21 mouse cellular contexts compared by ENCODE assay signal in genomic region chr16:91470470-91470869, GRCm38 (mm10). TPM values are rescaled to one million over a fixed set of nuclear protein-coding genes. Genes with fewer than 3 reads are reported as not detected.
A peak's percentile ranks its signal among the peaks of the same experiment; 100 is the strongest.
DNase-seq lines count a peak whose midpoint lies in the region; ATAC-seq lines count a peak whose summit lies in the region.
"Had no signal": no experiment of that assay in that cellular context is flagged by ENCODE, and none has a peak within 500 bp of the region (broad histone marks: within the 10 kb centered on the region; RNA-seq: fewer than 3 reads in every experiment).

No protein-coding gene starts in this region.

- H3K4me1 ChIP-seq in liver, embryonic 11.5 days (replicated peaks; ENCODE audit: control insufficient read depth, insufficient read depth, low read length) = peaks cover 13% of the 10 kb centered on the region

- no peak overlapping the region for H3K27ac ChIP-seq in liver, embryonic 11.5 days (ENCODE audit: low read depth, low read length)
- H3K27ac ChIP-seq: embryonic facial prominence, embryonic 12.5 days; forebrain, embryonic 15.5 days; heart, embryonic 15.5 days; hindbrain, embryonic 10.5 days; hindbrain, embryonic 15.5 days had no signal

- H3K9ac ChIP-seq in liver, embryonic 11.5 days (ENCODE audit: low read depth, low read length) = no peak overlapping the region
- H3K9ac ChIP-seq: embryonic facial prominence, embryonic 12.5 days; forebrain, embryonic 15.5 days; heart, embryonic 15.5 days; hindbrain, embryonic 15.5 days had no signal

- no peak overlapping the region for H3K4me2 ChIP-seq in liver, embryonic 11.5 days
- H3K4me2 ChIP-seq: embryonic facial prominence, embryonic 12.5 days; forebrain, embryonic 15.5 days; heart, embryonic 11.5 days; heart, embryonic 15.5 days; hindbrain, embryonic 15.5 days had no signal

- H3K27me3 ChIP-seq in liver, embryonic 11.5 days (replicated peaks; ENCODE audit: control insufficient read depth, insufficient read depth, low read length) = no peaks in the 10 kb centered on the region
- H3K27me3 ChIP-seq: embryonic facial prominence, embryonic 12.5 days; forebrain, embryonic 15.5 days; heart, embryonic 15.5 days; hindbrain, embryonic 15.5 days; Patski had no signal

- WGBS in liver, embryonic 11.5 days = 59% methylated on average over 3 of the region's 3 CpGs

- DNase-seq in thymus, postnatal 0 days (ENCODE audit: low spot score) = peak; percentile 32
- no peak for DNase-seq in thymus, adult 18-20 months
- peak; percentile 64 for DNase-seq in naive thymus-derived CD4-positive, alpha-beta T cell, adult 2 months (ENCODE audit: low read depth)
- no peak for DNase-seq in liver, embryonic 11.5 days (ENCODE audit: low spot score)
- DNase-seq: adrenal gland, adult 8-10 months; adrenal gland, postnatal 36 days; cerebellum, adult 8-10 months; cerebellum, postnatal 14 days; gastrocnemius, postnatal 10 days; heart, adult 18-20 months; heart, postnatal 14 days had no signal

- H3K36me3 ChIP-seq in liver, embryonic 11.5 days (ENCODE audit: control insufficient read depth, insufficient read depth, low read length) = no peaks in the 10 kb centered on the region
- H3K36me3 ChIP-seq: embryonic facial prominence, embryonic 12.5 days; forebrain, embryonic 15.5 days; heart, embryonic 15.5 days; hindbrain, embryonic 15.5 days had no signal

- no peaks in the 10 kb centered on the region for H3K9me3 ChIP-seq in liver, embryonic 11.5 days (ENCODE audit: control insufficient read depth, low read length)
- H3K9me3 ChIP-seq: embryonic facial prominence, embryonic 12.5 days; forebrain, embryonic 15.5 days; heart, embryonic 15.5 days; hindbrain, embryonic 10.5 days; hindbrain, embryonic 15.5 days had no signal

- no peak overlapping the region for H3K4me3 ChIP-seq in liver, embryonic 11.5 days (ENCODE audit: low read depth, low read length)
- H3K4me3 ChIP-seq: embryonic facial prominence, embryonic 12.5 days; forebrain, embryonic 15.5 days; heart, embryonic 15.5 days; hindbrain, embryonic 10.5 days; hindbrain, embryonic 15.5 days had no signal

- ATAC-seq in CD4-positive, CD25-positive, alpha-beta regulatory T cell, adult 4 months = peak; percentile 57
- ATAC-seq in common myeloid progenitor, adult 5-6 weeks (replicated peaks; ENCODE audit: low read depth, poor library complexity, severe bottlenecking) = 0 out of 2 replicates have a peak, but pooled peaks have one; percentile 12
- ATAC-seq in megakaryocyte, adult 5-6 weeks (ENCODE audit: poor library complexity, severe bottlenecking) = no peak
- no peak for ATAC-seq in liver, embryonic 11.5 days (replicated peaks; ENCODE audit: low FRiP score)
- ATAC-seq: forebrain, embryonic 15.5 days; Patski had no signal

RNA-seq across cellular contexts. Expression of gene Ifnar1, which starts 14.6 kb away (rescaled TPM):
- 30.2 and 40.9 TPM in 2 replicates for polyA plus RNA-seq in thymus, postnatal 0 days (2015; fragmentation: Nextera tagmentation; extraction: Ambion mirVana)
- 100 to 1,000 TPM in 1 of 2 experiments, 10 to 100 TPM in 1; 86.0 to 120 TPM for polyA plus RNA-seq in CD4-positive, CD25-positive, alpha-beta regulatory T cell, adult 4 months (2017; shearing (Covaris generic))
- 34.6 and 43.3 TPM in 2 replicates for total RNA-seq in common myeloid progenitor, adult 5-6 weeks (2017)
- total RNA-seq in megakaryocyte, adult 5-6 weeks (2015) = 66.2 and 67.3 TPM in 2 replicates
- total RNA-seq in megakaryocyte, adult 5-6 weeks (2017) = 73.9 and 78.5 TPM in 2 replicates
- 32.6 and 35.5 TPM in 2 replicates for polyA plus RNA-seq in liver, embryonic 11.5 days (2014; fragmentation: Nextera tagmentation; extraction: Ambion mirVana)

Comparison
In these comparisons a context has a peak if more than half of its experiments do, and no peak if none do; other contexts are left out.
1. DNase-seq: peak in thymus, postnatal 0 days (single experiment) and naive thymus-derived CD4-positive, alpha-beta T cell, adult 2 months (single experiment); none in thymus, adult 18-20 months (0 of 2) and liver, embryonic 11.5 days (single experiment).
2. ATAC-seq: peak in CD4-positive, CD25-positive, alpha-beta regulatory T cell, adult 4 months (single experiment) and common myeloid progenitor, adult 5-6 weeks (single experiment); none in megakaryocyte, adult 5-6 weeks (single experiment) and liver, embryonic 11.5 days (single experiment).